Mouse (Mus musculus): Measurements from ENCODE around the gene Spata20.

Gene Spata20

DNA sequence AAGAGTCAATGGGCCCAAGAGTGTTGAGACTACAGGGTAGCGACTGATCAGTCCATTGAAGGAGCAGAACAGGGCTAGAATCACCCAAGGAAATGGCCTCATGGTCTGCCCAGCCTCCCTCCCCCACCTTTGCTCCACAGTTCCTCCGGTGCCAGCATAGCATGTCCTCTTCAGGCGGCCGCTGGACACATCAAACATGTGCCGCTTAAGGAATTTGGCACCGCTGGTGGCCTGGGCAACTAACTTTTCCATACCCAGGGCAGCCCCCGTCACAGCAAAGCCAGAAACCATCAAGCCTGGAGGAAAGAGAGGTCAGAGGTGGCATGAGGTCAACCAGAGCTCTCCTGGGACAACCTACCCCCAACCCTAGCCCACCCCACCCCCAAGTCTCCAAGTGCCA is 4.0 kb downstream of the Spata20 start:
- no peak for DNase-seq

- no peak for DNase-seq
Measured at GRCm38 (mm10) chr11:94480382-94480781, 5.6 kb downstream of the Spata20 start.

DNA sequence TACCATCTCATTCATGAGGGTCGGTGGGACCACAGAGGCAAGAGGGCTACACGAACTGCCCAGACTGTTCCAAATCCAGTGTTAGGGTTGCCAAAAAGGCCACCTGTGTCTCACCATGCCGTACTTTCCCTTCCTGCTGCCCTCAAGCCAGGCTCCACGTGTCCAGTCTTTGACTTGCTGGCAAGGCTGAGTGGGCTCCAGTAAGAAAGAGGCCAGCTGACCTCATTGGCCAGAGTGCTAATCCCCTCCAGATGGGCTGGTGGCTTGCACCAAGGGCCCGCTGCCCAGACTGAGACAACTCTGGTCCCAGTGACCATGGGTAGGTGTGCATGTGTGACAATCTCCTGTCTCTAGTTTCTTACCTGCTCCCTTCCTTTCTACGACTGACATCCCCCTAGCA is 8.3 kb downstream of the Spata20 start:
- DNase-seq: no peak

DNA sequence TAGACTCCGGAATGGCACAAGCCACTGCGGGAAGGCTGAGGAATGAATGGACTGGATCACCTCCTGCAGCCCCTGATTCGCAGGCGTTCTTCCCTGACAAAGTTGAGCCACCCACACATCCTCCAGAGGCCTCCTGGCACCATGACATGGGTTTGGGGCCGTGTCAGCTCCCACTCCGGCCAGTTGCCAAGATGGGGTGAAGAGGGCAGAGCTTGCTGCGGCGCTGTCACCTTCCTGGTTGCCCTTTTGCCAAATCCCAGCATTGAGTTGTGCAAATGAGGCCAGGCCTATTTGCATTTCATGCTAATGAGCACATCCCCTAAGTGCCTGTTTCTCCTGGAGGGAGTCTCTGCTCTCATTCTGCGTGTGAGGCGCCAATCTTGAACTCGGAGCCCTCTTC is 10.3 kb downstream of the Spata20 start:
- no peak for DNase-seq

DNA sequence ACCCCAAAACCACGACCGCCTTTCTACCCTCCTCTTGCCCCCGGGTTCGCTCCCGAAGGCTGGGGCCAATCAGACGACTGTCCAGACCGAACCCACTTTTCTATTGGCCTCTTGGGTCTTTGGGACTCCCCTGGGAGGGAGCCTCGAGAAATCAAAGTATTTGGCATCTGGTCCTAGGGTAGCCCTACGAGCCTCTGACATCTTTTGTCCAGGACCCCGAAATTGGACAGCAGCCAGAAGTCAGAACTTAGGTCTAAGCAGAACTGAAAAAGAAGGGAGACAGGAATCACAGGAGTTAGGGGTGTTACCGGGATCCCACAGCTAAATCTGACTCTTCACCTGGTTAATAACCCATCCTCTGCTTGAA is 11.5 kb downstream of the Spata20 start:
- no peak for DNase-seq

- DNase-seq: peak; percentile 84
Measured at GRCm38 (mm10) chr11:94473707-94474543, 12.1 kb downstream of the Spata20 start, which contains the start of gene Cacna1g. Cacna1g (minus strand) TSS chr11:94474198.

GRCm38 (mm10) chr11:94472916-94473706 is 12.9 kb downstream of the Spata20 start:
- peak; percentile 42 for DNase-seq

DNA sequence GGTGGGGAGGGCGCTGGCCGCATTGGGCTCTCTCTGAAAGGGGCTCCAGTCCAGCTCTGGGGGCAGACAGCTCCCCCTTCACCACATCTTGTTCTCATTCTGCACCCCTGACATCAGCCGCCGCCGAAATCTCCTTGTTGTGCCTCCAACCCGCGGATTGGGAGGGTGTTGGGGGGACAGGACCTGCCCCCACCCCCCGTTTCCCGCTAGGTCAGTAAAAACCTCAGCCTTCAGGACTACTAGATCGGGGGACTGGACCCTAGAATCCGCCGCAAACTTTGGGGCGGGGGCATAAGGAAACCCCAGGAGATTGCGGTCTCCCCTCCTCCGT is 13.4 kb downstream of the Spata20 start:
- peak; percentile 47 for DNase-seq

- peak; percentile 37 for DNase-seq
Measured at GRCm38 (mm10) chr11:94471740-94472584, 14.0 kb downstream of the Spata20 start.

GRCm38 (mm10) chr11:94470391-94470790 is 15.6 kb downstream of the Spata20 start:
- no peak for DNase-seq

- no peak for DNase-seq
Measured at GRCm38 (mm10) chr11:94469136-94470064, 16.6 kb downstream of the Spata20 start.

GRCm38 (mm10) chr11:94468582-94469064 is 17.4 kb downstream of the Spata20 start:
- DNase-seq: peak; percentile 85

DNA sequence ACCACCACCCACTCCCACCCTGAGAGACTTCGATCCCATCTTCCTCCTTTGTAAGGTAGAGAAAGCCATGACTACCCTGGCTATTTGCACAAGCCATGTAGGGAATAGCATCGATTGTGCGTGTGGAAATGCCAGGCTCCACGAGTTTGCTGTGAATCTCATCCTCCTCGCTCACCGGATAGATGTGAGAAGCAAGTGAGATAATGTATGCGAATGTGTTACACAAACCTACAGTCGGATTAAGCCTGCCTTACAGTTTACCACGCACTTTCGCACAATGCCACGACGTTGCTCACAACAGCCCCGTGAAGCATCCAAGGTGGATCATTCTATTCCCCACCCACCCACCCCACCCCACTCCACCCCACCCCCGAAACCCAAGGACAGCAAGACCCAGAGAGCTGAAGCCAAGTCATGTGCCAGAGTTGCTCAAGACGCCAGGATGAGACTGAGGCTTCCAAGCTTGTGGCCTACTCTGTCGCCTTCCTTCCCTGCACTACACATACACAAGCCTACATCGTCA is 19.6 kb downstream of the Spata20 start:
- DNase-seq: no peak

GRCm38 (mm10) chr11:94464170-94464569 is 21.8 kb downstream of the Spata20 start:
- no peak for DNase-seq

DNA sequence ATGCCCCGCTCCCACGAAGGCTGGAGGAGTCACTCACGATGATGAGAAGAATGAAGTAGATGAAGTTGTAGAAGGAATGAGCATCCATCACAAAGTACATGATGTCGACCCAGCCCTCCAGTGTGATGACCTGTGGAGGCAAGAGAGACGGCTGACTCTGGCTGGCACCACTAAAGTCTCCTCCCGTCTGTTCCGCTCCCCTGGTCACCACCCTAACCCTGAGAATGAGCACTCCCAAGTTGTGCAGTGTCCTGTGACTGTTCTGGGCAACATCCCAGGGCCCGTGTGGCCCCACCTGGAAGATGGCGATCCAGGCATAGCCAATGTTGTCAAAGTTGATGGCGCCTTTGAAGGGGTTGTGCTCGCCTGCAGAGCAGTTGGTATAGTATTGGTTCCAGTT is 24.1 kb downstream of the Spata20 start:
- DNase-seq: no peak

DNA sequence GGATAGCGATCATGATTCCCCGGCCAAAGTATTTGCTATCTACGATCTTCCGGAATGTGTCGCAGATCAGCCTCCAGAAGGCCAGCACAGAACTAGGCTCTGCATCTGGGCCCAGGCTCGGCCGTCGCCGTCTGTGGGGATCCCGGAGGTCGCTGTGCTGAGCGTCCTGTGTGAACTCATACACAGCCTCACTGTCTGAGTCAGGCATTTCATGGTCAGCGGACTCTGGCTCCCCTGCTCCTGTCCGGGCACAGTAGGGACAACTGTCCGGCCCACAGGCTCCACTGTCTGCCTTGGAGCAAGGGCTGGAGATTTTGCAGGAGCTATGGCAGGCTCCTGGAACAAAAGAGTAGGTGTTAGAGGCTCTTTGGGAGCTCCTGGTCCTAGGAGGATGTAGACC is 29.0 kb downstream of the Spata20 start:
- no peak for DNase-seq

- DNase-seq: no peak
Measured at GRCm38 (mm10) chr11:94456347-94456746, 29.6 kb downstream of the Spata20 start.

DNA sequence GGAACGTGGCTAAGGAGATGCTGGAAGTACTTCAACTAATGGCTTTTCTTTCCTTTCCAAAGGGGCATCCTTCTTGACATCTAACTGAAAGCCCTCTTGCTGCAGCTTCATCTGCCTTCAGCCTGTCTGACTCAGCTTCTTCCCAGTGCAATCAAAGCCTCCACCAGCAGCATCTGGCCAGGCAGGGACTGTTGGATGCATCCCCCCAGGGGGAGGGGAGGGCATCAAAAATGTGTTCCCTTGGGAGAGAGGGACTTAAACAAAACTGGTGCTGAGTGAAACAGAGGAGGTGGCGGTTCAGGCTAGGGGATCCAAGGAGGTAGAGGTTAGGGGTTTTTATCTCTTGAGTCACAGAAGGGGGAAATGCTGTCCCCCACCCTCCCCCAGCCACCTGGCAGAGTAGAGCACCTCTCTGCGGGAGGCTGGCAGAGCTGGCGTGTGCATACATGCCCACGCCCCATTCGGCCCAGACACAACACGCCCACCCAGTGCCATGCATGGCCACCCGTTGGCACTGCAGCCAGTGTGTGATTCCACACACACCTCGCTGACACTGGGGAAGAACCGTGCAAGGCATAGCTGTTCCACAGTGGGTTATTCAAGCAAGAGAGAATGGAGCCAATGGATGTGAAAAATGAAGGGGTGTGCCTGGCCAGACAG is 30.7 kb downstream of the Spata20 start:
- no peak for DNase-seq

DNA sequence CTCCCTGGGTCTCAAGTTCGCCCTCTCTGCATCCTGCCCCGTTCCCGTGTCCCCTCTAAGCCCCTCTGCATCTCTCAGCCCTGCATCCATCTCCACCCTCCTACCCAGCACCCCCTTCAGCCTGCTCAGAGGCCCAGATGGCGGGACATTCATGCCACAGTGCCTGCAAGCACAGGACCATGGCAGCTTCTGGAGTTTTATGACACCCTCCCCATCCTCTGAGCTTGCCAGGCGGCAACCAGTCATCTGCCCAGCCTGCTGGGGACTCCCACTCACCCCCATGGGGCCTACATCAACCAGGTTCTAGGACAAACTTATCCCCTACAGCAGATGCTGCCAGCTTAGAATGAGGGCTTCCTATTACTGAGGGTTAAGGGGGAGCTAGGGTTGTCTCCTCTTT is 31.2 kb downstream of the Spata20 start:
- DNase-seq: no peak

DNA sequence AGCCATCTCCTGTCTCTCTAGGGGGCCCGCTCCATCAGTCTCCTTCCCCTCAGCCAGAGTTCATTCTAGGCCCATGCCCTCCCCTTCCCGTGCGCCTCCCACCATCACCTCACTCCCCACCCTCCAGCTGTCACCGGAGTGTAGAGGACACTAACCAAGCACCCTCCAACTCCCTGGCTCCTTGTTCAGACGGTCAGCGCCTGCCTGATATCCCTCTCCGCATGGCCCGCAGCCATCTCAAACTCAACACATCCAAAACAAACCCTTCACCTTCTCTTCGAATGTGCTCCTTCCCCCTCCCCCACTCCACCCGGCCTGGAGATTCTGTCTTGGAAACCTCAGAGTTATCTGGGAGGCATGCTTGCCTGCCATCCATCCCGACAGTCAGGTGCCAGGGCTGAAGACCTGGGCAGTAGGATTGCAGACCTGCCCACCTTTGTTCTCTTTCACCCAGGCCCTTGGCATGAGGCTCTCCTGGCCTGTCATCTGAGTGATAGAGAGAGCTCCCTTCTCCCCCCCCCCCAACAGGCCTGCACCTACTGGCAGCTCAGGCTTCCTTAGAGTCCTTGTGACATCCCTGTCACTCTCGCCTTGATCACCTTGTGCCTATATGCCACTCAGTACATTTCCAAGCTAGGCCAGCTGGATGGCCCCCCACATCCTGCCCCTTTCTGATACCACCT is 34.7 kb downstream of the Spata20 start:
- DNase-seq: no peak

GRCm38 (mm10) chr11:94449886-94450285 is 36.1 kb downstream of the Spata20 start:
- no peak for DNase-seq
